Mouse (Mus musculus) hindbrain, postnatal 0 days (tissue): ENCODE data around the gene 6430531B16Rik. TPM values are rescaled to one million over a fixed set of nuclear protein-coding genes. Genes with fewer than 3 reads are reported as not detected.

Experiments
- ATAC-seq: fragments of 200-750 bp; cut with Nextera tagmentation; 2 replicates; pipeline ENCODE4 v1.8.0; 2017; ENCODE audit warnings: mild to moderate bottlenecking, moderate TSS enrichment, moderate library complexity
- DNase-seq: peaks from one replicate; pipeline ENCODE4 v3.0.0-alpha.2; 2015; ENCODE audit warnings: low spot score
- H3K27ac ChIP-seq: fragments of 300-500 bp; sonication (generic); 2 replicates; pipeline ENCODE4 v1.5.1; 2014; ENCODE audit warnings: mild to moderate bottlenecking
- H3K27me3 ChIP-seq: fragments of 300-500 bp; sonication (generic); 2 replicates; pipeline ENCODE4 v1.6.1; 2014; ENCODE audit warnings: low read length, mixed read lengths; ENCODE audit not compliant: insufficient read depth
- H3K36me3 ChIP-seq: fragments of 300-500 bp; sonication (generic); 2 replicates; pipeline ENCODE4 v1.6.1; 2014; ENCODE audit warnings: low read length, mixed read lengths; ENCODE audit not compliant: insufficient read depth
- H3K4me1 ChIP-seq: fragments of 300-500 bp; sonication (generic); 2 replicates; pipeline ENCODE4 v1.6.1; 2014; ENCODE audit warnings: antibody characterized with exemption, low read length, mixed read lengths; ENCODE audit not compliant: insufficient read depth
- H3K4me2 ChIP-seq: fragments of 300-500 bp; sonication (generic); 2 replicates; pipeline ENCODE4 v1.6.1; 2014; ENCODE audit warnings: low read depth, mild to moderate bottlenecking, low read length, moderate library complexity, mixed read lengths
- H3K4me3 ChIP-seq: fragments of 300-500 bp; sonication (generic); 2 replicates; pipeline ENCODE4 v1.5.1; 2014; ENCODE audit warnings: low read length
- H3K9ac ChIP-seq: fragments of 300-500 bp; sonication (generic); replicated peaks from 2 replicates; pipeline ENCODE4 v1.6.1; 2014; ENCODE audit warnings: mild to moderate bottlenecking, low read length, moderate library complexity, mixed read lengths
- H3K9me3 ChIP-seq: fragments of 300-500 bp; sonication (generic); 2 replicates; pipeline ENCODE4 v1.6.1; 2016; ENCODE audit warnings: low read length, mixed read lengths
- CTCF ChIP-seq: IDR thresholded peaks from 2 replicates; pipeline ENCODE4 v1.5.1; 2016; ENCODE audit warnings: antibody characterized with exemption, control low read depth, low read depth
- WGBS: fragments of 180-500 bp; shearing (Covaris S2); extraction: QIAGEN DNeasy Blood & Tissue Kit; methylation state at CpG from one replicate; pipeline ENCODE4 v1.1.7; 2014; 5-methylcytosine and 5-hydroxymethylcytosine counted together
- polyA plus RNA-seq: library from polyadenylated mRNA; unstranded; fragments of >200 nt; fragmentation: Nextera tagmentation; extraction: Ambion mirVana; gene quantifications from 2 replicates; pipeline ENCODE4 v1.2.1, GENCODE M21; 2015
- total RNA-seq: library from RNA; depleted of rRNA; stranded (reverse); fragments of >200 nt; gene quantifications from 2 replicates; pipeline ENCODE4 v1.2.3, GENCODE M21; 2014

6430531B16Rik gene
- total and polyA plus RNA-seq, 2 experiments from 2014 or later = 1.8 to 2.9 TPM

DNA sequence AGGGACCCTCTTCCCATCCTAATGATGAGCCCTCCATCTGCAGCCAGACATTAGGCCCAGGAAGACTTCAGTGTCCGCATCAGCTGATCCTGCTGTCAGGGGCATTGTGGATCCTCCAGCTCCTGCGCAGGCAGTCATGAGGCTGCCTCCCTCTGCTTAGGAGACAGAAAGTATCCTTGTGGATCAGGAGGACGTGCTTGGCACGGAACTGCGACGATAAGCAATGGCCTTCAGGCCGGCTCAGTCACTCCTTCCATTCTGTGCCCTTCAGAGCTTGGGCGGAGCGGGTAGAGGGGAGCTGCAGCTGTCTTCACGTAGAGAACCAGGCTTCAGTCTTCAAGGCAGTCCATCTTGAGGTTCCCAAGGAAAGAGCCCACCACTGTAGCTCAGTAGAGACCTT is 17.4 kb downstream of the 6430531B16Rik start:
- Histone ChIP-seq H3K27ac (no peak overlapping the region), H3K27me3 (no peaks in the 10 kb centered on the region), H3K4me3 (no peak overlapping the region), H3K36me3 (no peaks in the 10 kb centered on the region), H3K4me2 (no peak overlapping the region), H3K9ac (no peak overlapping the region), H3K4me1 (no peaks in the 10 kb centered on the region), H3K9me3 (no peaks in the 10 kb centered on the region)
- TF ChIP-seq CTCF = no peak
- WGBS = 89% methylated on average over 10 of the region's 10 CpGs
- DNase-seq = no peak
- ATAC-seq = no peak

GRCm38 (mm10) chr7:139957958-139958357 is 20.6 kb downstream of the 6430531B16Rik start:
- Histone ChIP-seq H3K27ac (no peak overlapping the region), H3K27me3 (no peaks in the 10 kb centered on the region), H3K4me2 (no peak overlapping the region), H3K9me3 (no peaks in the 10 kb centered on the region), H3K36me3 (no peaks in the 10 kb centered on the region), H3K9ac (no peak overlapping the region), H3K4me3 (no peak overlapping the region), H3K4me1 (no peaks in the 10 kb centered on the region)
- no peak for TF ChIP-seq CTCF
- DNase-seq = peak; percentile 47
- ATAC-seq = peak; percentile 50
- 17% methylated on average over 11 of the region's 11 CpGs for WGBS

- Histone ChIP-seq H3K9me3 (no peaks in the 10 kb centered on the region), H3K4me3 (no peak overlapping the region), H3K36me3 (no peaks in the 10 kb centered on the region), H3K4me2 (no peak overlapping the region), H3K9ac (no peak overlapping the region), H3K27me3 (peaks cover under 1% of the 10 kb centered on the region; the same call in 1 of the 2 replicates), H3K4me1 (no peaks in the 10 kb centered on the region), H3K27ac (no peak overlapping the region)
- ATAC-seq (no peak), DNase-seq (no peak)
- no peak for TF ChIP-seq CTCF
- WGBS = 68% methylated on average over 11 of the region's 11 CpGs
Observed at GRCm38 (mm10) chr7:139957437-139957836, 21.1 kb downstream of the 6430531B16Rik start.

DNA sequence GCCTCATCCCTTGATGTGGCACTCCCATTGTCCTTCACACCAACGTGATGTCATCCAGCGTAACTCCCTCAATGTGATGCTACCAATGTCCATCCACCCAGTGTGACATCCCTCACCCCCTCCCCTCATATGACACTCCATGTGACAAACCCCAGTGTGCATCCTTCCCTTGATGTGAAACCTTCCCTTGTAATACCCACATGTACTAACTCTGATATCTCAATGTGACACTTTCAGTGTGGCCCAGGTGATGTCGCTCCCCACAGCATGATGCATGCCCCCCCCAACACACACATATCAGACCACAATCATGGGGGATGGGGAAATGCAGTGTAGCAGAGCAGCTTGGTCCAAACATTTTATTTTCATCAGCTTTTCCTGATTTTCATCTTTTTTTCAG is 21.9 kb downstream of the 6430531B16Rik start:
- WGBS = 79% methylated on average over 3 of the region's 3 CpGs
- TF ChIP-seq CTCF = no peak
- Histone ChIP-seq H3K9ac (no peak overlapping the region), H3K27me3 (peaks cover 5% of the 10 kb centered on the region; the same call in 1 of the 2 replicates), H3K4me1 (no peaks in the 10 kb centered on the region), H3K27ac (no peak overlapping the region), H3K4me2 (no peak overlapping the region), H3K36me3 (no peaks in the 10 kb centered on the region), H3K9me3 (no peaks in the 10 kb centered on the region), H3K4me3 (no peak overlapping the region)
- DNase-seq = no peak
- no peak for ATAC-seq

GRCm38 (mm10) chr7:139955505-139955904 is 23.1 kb downstream of the 6430531B16Rik start:
- WGBS = 79% methylated on average over 4 of the region's 4 CpGs
- no peak overlapping the region for H3K4me3 ChIP-seq
- no peaks in the 10 kb centered on the region for H3K4me1 ChIP-seq
- H3K9me3 ChIP-seq = no peaks in the 10 kb centered on the region
- no peak overlapping the region for H3K27ac ChIP-seq
- ATAC-seq (no peak), DNase-seq (no peak)
- no peaks in the 10 kb centered on the region for H3K36me3 ChIP-seq
- no peak for TF ChIP-seq CTCF
- H3K4me2 ChIP-seq = no peak overlapping the region
- peaks cover 7% of the 10 kb centered on the region; the same call in 1 of the 2 replicates for H3K27me3 ChIP-seq
- H3K9ac ChIP-seq = no peak overlapping the region

DNA sequence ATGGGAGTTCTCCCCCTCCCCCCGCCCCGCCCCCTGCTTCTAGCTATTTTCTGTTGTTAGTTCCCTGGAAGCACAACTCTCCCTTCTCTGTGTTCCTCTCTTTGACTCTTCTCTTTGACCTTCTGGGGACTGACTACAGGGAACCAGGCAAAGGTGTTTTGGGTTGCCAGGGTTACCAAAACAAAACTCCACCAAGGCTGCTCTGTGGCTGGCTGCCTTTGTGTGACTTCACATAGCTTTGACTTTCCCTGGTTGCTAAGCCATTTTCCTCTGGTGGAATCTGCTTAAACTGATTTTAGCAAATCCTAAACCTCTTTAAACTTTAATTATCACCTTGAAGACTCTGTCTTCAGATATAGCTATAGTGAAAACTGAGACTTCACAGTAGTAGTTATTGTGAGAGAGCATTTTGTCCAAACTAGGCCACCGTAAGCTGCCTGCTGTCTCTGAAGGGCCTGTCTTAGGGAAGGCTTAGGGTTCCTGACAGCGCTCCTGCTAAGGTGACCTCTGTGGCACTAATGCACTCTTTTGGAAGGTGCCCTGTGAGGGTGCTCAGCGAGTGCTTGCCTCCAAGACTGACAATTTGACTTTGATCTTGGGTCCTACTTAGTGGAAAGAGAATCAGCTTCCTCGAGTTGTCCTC is 26.4 kb downstream of the 6430531B16Rik start:
- H3K36me3 ChIP-seq = no peaks in the 10 kb centered on the region
- no peaks in the 10 kb centered on the region for H3K4me1 ChIP-seq
- ATAC-seq (no peak), DNase-seq (no peak)
- no peaks in the 10 kb centered on the region for H3K9me3 ChIP-seq
- no peak overlapping the region for H3K4me3 ChIP-seq
- WGBS = 50% methylated on average over 6 of the region's 6 CpGs
- H3K27ac ChIP-seq = no peak overlapping the region
- H3K27me3 ChIP-seq = peaks cover 15% of the 10 kb centered on the region; the same call in 1 of the 2 replicates
- TF ChIP-seq CTCF = no peak
- no peak overlapping the region for H3K4me2 ChIP-seq
- H3K9ac ChIP-seq = no peak overlapping the region

- H3K4me3 ChIP-seq = peak overlapping the region; percentile 43
- H3K4me1 ChIP-seq = no peaks in the 10 kb centered on the region
- H3K9me3 ChIP-seq = no peaks in the 10 kb centered on the region
- H3K27ac ChIP-seq = no peak overlapping the region
- DNase-seq = no peak
- peak overlapping the region; percentile 25; the same call in 1 of the 2 replicates for H3K9ac ChIP-seq
- H3K4me2 ChIP-seq = peak overlapping the region; percentile 84
- ATAC-seq = no peak
- H3K36me3 ChIP-seq = no peaks in the 10 kb centered on the region
- TF ChIP-seq CTCF = no peak
- peaks cover 20% of the 10 kb centered on the region for H3K27me3 ChIP-seq
- 8% methylated on average over 16 of the region's 16 CpGs for WGBS
Observed at GRCm38 (mm10) chr7:139951079-139951478, 27.5 kb downstream of the 6430531B16Rik start.
